Mouse (Mus musculus): ENCODE measurements around the gene Kif26b.

GRCm38 (mm10) chr1:178840311-178840710 is 311.4 kb downstream of the Kif26b start:
- TF ChIP-seq CTCF (IDR thresholded peaks at IDR 0.05) (no peak), POLR2A (IDR thresholded peaks at IDR 0.05; ENCODE audit: insufficient read depth, low read depth, low read length) (no peak), EP300 (IDR thresholded peaks at IDR 0.05; ENCODE audit: insufficient read depth, low read depth, low read length) (peak; percentile 53; the same call in 1 of the 2 replicates)
